Mouse (Mus musculus) MEL (cell line): Measurements from ENCODE around the gene Ugt8a. TPM values are rescaled to one million over a fixed set of nuclear protein-coding genes. Genes with fewer than 3 reads are reported as not detected.

Source experiments
- DNase-seq: peaks from one replicate; pipeline ENCODE4 v3.0.0; 2011; ENCODE audit warnings: low read depth, low spot score
- H3K27ac ChIP-seq: 2 replicates; pipeline ENCODE4 v1.5.1; 2012; ENCODE audit warnings: low read depth, mild to moderate bottlenecking, control low read depth, low read length, moderate library complexity; ENCODE audit not compliant: control insufficient read depth
- H3K27me3 ChIP-seq, 2 experiments: fragments of 150-350 bp in 1 of 2; sonication (generic) in 1 of 2; 2 replicates each; pipeline ENCODE4 v1.6.1; 2012; ENCODE audit warnings: low read length in 2 of 2, mild to moderate bottlenecking in 2 of 2, improper control_type of control experiment in 1 of 2, moderate library complexity in 1 of 2; ENCODE audit not compliant: insufficient read depth in 2 of 2, control insufficient read depth in 1 of 2
- H3K36me3 ChIP-seq, 2 experiments: 2 replicates each; pipeline ENCODE4 v1.6.1; 2012 to 2014; ENCODE audit warnings: low read length in 2 of 2, improper control_type of control experiment in 1 of 2, inconsistent platforms in 1 of 2, mild to moderate bottlenecking in 1 of 2; ENCODE audit not compliant: insufficient read depth in 2 of 2, control insufficient read depth in 1 of 2
- H3K4me1 ChIP-seq, 2 experiments: fragments of 150-350 bp in 1 of 2; sonication (generic) in 1 of 2; 2 replicates each; pipeline ENCODE4 v1.6.1; 2012; ENCODE audit warnings: low read length in 2 of 2, improper control_type of control experiment in 1 of 2, mild to moderate bottlenecking in 1 of 2; ENCODE audit not compliant: insufficient read depth in 2 of 2, control insufficient read depth in 1 of 2
- H3K4me3 ChIP-seq, 2 experiments: fragments of 150-350 bp in 1 of 2; sonication (generic) in 1 of 2; 2 replicates each; pipeline ENCODE4 v1.5.1; 2012; ENCODE audit warnings: low read depth in 2 of 2, low read length in 2 of 2, mild to moderate bottlenecking in 2 of 2, moderate library complexity in 2 of 2, control low read depth in 1 of 2, improper control_type of control experiment in 1 of 2; ENCODE audit not compliant: control insufficient read depth in 1 of 2, insufficient read depth in 1 of 2
- H3K79me2 ChIP-seq: 2 replicates; pipeline ENCODE4 v1.6.1; 2012; ENCODE audit warnings: mild to moderate bottlenecking, low read length, moderate library complexity; ENCODE audit not compliant: control insufficient read depth, poor library complexity, insufficient read depth
- H3K9ac ChIP-seq: 2 replicates; pipeline ENCODE4 v1.6.1; 2012; ENCODE audit warnings: low read depth, mild to moderate bottlenecking, control low read depth, low read length, moderate library complexity; ENCODE audit not compliant: control insufficient read depth, poor library complexity, severe bottlenecking
- H3K9me3 ChIP-seq: fragments of 150-350 bp; sonication (generic); replicated peaks from 2 replicates; pipeline ENCODE4 v1.6.1; 2012; ENCODE audit warnings: mild to moderate bottlenecking, low read length, improper control_type of control experiment, moderate library complexity; ENCODE audit not compliant: insufficient read depth
- CHD1 ChIP-seq: IDR thresholded peaks from 2 replicates; pipeline ENCODE4 v1.6.1; 2012; ENCODE audit warnings: low read depth, mild to moderate bottlenecking, inconsistent platforms, low read length, improper control_type of control experiment
- E2F4 ChIP-seq: IDR thresholded peaks from 2 replicates; pipeline ENCODE4 v1.6.1; 2011; ENCODE audit warnings: low read depth, low read length, improper control_type of control experiment, borderline replicate concordance
- ELF1 ChIP-seq: IDR thresholded peaks from 2 replicates; pipeline ENCODE4 v1.6.1; 2014; ENCODE audit warnings: low read depth, mild to moderate bottlenecking, inconsistent platforms, low read length, improper control_type of control experiment, moderate library complexity
- EP300 ChIP-seq, 2 experiments: IDR thresholded peaks; 2 replicates each; pipeline ENCODE4 v1.6.1; 2011; ENCODE audit warnings: improper control_type of control experiment in 2 of 2, low read length in 2 of 2, low read depth in 1 of 2, mild to moderate bottlenecking in 1 of 2
- ETS1 ChIP-seq: IDR thresholded peaks from 2 replicates; pipeline ENCODE4 v1.6.1; 2012; ENCODE audit warnings: low read depth, mild to moderate bottlenecking, inconsistent platforms, low read length, improper control_type of control experiment, moderate library complexity
- GATA1 ChIP-seq: IDR thresholded peaks from 2 replicates; pipeline ENCODE4 v1.6.1; 2011; ENCODE audit warnings: low read depth, low read length, improper control_type of control experiment
- HCFC1 ChIP-seq: IDR thresholded peaks from 2 replicates; pipeline ENCODE4 v1.6.1; 2012; ENCODE audit warnings: low read depth, mild to moderate bottlenecking, inconsistent platforms, low read length, improper control_type of control experiment, moderate library complexity
- MAFK ChIP-seq: IDR thresholded peaks from 2 replicates; pipeline ENCODE4 v1.6.1; 2011; ENCODE audit warnings: low read depth, mild to moderate bottlenecking, low read length, improper control_type of control experiment, borderline replicate concordance
- MYB ChIP-seq: IDR thresholded peaks from 2 replicates; pipeline ENCODE4 v1.6.1; 2011; ENCODE audit warnings: mild to moderate bottlenecking, low read depth, low read length, improper control_type of control experiment
- MYC ChIP-seq: IDR thresholded peaks from 2 replicates; pipeline ENCODE4 v1.6.1; 2011; ENCODE audit warnings: low read depth, mild to moderate bottlenecking, low read length, improper control_type of control experiment, moderate library complexity
- NRF1 ChIP-seq: IDR thresholded peaks from 2 replicates; pipeline ENCODE4 v1.6.1; 2014; ENCODE audit warnings: low read depth, mild to moderate bottlenecking, inconsistent platforms, low read length, improper control_type of control experiment, moderate library complexity; ENCODE audit not compliant: poor library complexity, insufficient read depth, severe bottlenecking
- POLR2AphosphoS2 ChIP-seq: IDR thresholded peaks from 2 replicates; pipeline ENCODE4 v1.6.1; 2011; ENCODE audit warnings: low read length, improper control_type of control experiment
- RAD21 ChIP-seq: IDR thresholded peaks from 2 replicates; pipeline ENCODE4 v1.6.1; 2011; ENCODE audit warnings: mild to moderate bottlenecking, low read depth, low read length, improper control_type of control experiment
- SIN3A ChIP-seq: IDR thresholded peaks from 2 replicates; pipeline ENCODE4 v1.6.1; 2012; ENCODE audit warnings: low read length, improper control_type of control experiment, inconsistent platforms
- TBP ChIP-seq: IDR thresholded peaks from 2 replicates; pipeline ENCODE4 v1.8.0; 2011; ENCODE audit warnings: low read depth, low read length, improper control_type of control experiment
- TCF12 ChIP-seq: IDR thresholded peaks from 2 replicates; pipeline ENCODE4 v1.6.1; 2014; ENCODE audit warnings: low read depth, mild to moderate bottlenecking, inconsistent platforms, low read length, improper control_type of control experiment, moderate library complexity
- UBTF ChIP-seq: IDR thresholded peaks from 2 replicates; pipeline ENCODE4 v1.6.1; 2012; ENCODE audit warnings: low read depth, mild to moderate bottlenecking, inconsistent platforms, low read length, improper control_type of control experiment, moderate library complexity, borderline replicate concordance; ENCODE audit not compliant: insufficient read depth
- USF2 ChIP-seq, 2 experiments: IDR thresholded peaks; 2 replicates each; pipeline ENCODE4 v1.6.1; 2011 to 2012; ENCODE audit warnings: improper control_type of control experiment in 2 of 2, low read length in 2 of 2, borderline replicate concordance in 1 of 2, inconsistent platforms in 1 of 2, low read depth in 1 of 2, mild to moderate bottlenecking in 1 of 2; ENCODE audit not compliant: insufficient read depth in 1 of 2
- ZC3H11A ChIP-seq: IDR thresholded peaks from 2 replicates; pipeline ENCODE4 v1.6.1; 2012; ENCODE audit warnings: low read depth, mild to moderate bottlenecking, inconsistent platforms, low read length, improper control_type of control experiment
- ZMIZ1 ChIP-seq: IDR thresholded peaks from 2 replicates; pipeline ENCODE4 v1.6.1; 2012; ENCODE audit warnings: low read depth, mild to moderate bottlenecking, inconsistent platforms, low read length, improper control_type of control experiment, moderate library complexity
- polyA plus RNA-seq, 2 experiments: library from polyadenylated mRNA; stranded (reverse) in 1 of 2; unstranded in 1 of 2; fragments of >175 nt in 1 of 2; fragments of >200 nt in 1 of 2; gene quantifications; 2 replicates each; pipeline versions ENCODE4 v1.2.1 to v1.2.4; 2012; ENCODE audit warnings: low replicate concordance in 2 of 2, low read depth in 1 of 2; ENCODE audit not compliant: insufficient read length in 2 of 2, insufficient read depth in 1 of 2, missing spikeins in 1 of 2
- total RNA-seq: library from RNA; depleted of rRNA; stranded (reverse); fragments of 300-350 nt; gene quantifications from 2 replicates; pipeline ENCODE4 v1.2.3, GENCODE M21; 2012

The Ugt8a gene
- total and polyA plus RNA-seq, 3 experiments: not detected

DNA sequence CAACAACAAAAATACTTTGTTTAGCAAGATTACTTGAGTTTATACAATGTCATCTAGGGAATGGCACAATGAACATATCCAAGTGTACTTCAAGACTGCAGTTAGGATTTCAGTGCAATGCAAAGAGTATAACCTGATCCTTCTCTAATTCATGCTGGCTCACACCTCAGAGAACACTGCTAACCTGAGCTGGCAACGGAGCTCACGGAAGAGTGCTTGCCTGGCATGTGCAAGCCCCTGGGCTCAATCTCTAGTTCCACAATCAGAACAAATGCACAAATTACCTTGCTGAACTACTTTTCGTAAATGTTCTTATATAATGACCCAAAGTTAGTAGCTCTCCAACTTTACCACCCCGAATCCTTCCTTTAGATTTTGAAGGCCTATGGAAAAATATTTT lies 68.5 kb downstream of the Ugt8a start:
- Histone ChIP-seq H3K4me3 (no peak overlapping the region), H3K36me3 (no peaks in the 10 kb centered on the region), H3K4me1 (no peaks in the 10 kb centered on the region), H3K27ac (no peak overlapping the region), H3K79me2 (no peaks in the 10 kb centered on the region), H3K9ac (no peak overlapping the region), H3K9me3 (no peaks in the 10 kb centered on the region), H3K27me3 (no peaks in the 10 kb centered on the region)
- no peak for DNase-seq
- TF ChIP-seq TBP (no peak), ELF1 (no peak)

DNA sequence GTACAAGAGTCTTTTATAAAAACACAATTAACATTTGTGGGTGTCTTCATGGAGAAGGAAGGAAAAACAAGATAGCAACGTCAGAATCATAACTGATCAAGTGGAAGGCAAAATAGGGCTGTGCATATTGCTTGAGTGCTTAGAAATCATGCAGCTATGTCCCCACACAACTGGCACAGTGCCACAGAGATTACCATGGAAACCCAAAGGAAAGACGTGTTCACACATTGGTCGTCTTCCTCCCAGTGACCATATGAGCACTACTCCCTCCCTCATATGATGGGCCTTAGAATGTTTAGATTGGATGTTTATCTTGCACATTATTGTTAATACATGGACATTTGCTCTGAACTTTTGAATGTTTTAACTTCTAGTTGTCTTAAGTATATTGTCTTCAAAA lies 76.8 kb downstream of the Ugt8a start:
- no peak overlapping the region for H3K9ac ChIP-seq
- TF ChIP-seq HCFC1 (no peak), MYB (no peak), MYC (no peak), E2F4 (no peak), NRF1 (no peak), RAD21 (no peak), UBTF (no peak), EP300 (IDR thresholded peaks at IDR 0.05; ENCODE audit: low read depth in 1 of 2, low read length in 2 of 2) (no peak), TBP (no peak), ZMIZ1 (no peak), MAFK (no peak), GATA1 (no peak), POLR2AphosphoS2 (no peak), USF2 (IDR thresholded peaks at IDR 0.05; ENCODE audit: borderline replicate concordance in 1 of 2, insufficient read depth in 1 of 2, low read depth in 1 of 2, low read length in 2 of 2) (no peak), SIN3A (no peak), TCF12 (no peak), ZC3H11A (no peak), CHD1 (no peak), ETS1 (no peak)
- TF ChIP-seq, all 39 proteins: peak for 0
- Histone ChIP-seq H3K79me2 (no peaks in the 10 kb centered on the region), H3K36me3 (no peaks in the 10 kb centered on the region), H3K4me3 (no peak overlapping the region), H3K27ac (no peak overlapping the region), H3K27me3 (no peaks in the 10 kb centered on the region), H3K9me3 (no peaks in the 10 kb centered on the region), H3K4me1 (no peaks in the 10 kb centered on the region)
- no peak for DNase-seq
